Mouse (Mus musculus) erythroblast, embryonic 14.5 days (primary cell): Measurements from ENCODE around the gene Gm4353.

Experiments used
- GATA1 ChIP-seq: IDR thresholded peaks from 2 replicates; pipeline ENCODE4 v1.6.1; 2012; ENCODE audit warnings: low read length, inconsistent platforms, mixed read lengths
- TAL1 ChIP-seq: IDR thresholded peaks from 3 replicates; pipeline ENCODE4 v1.6.1; 2012; ENCODE audit warnings: low read length, inconsistent platforms, mixed read lengths

DNA sequence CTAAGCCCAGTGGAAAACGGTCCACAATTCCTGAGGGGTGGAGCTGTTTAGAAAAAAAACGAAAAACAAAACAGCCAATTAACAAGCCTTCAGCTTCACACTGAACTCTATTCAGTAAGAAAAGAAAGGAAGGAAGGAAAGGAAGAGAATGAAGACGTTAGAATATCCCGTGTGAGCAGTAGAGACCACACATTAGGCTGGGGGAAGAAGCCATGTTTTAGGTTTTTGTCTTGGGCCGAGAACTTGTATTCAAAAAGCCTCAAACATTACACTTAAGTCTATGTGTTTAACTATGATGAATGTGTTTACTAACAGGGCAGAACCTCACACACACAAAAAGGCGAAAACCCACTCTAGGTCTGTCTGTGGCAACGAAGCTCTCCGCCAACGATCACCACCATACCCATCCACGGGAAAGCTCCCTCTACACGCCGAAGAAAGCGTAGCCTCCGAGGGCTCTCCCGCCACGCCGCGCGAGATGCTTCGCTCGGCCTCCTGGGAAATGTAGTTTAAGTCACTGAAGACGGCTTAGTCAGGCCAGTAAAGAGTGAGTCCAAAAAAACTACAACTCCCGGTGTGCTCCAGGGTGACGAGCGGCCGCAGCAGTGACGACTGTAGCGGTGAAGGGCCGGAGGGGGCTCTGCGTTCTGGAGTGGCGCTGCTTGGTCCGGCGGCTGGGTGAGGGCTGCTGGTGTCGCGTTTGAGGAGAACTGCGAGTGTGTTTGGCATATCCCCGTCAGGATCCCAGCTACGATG is 8.5 kb upstream of the Gm4353 start:
- TF ChIP-seq TAL1 = no peak
- TF ChIP-seq GATA1 = no peak
